Mouse (Mus musculus) ES-E14 (cell line): ENCODE measurements at regions not wholly inside any gene's neighbourhood (a gene's known extent, or its start where the extent isn't known, plus 50 kb on each side); places are given as distances from the start of the nearest gene placed in this dataset.

Experiments used
- CHD2 ChIP-seq: IDR thresholded peaks from 2 replicates; pipeline ENCODE4 v1.6.1; 2014; ENCODE audit warnings: mild to moderate bottlenecking, low read depth, low read length, inconsistent platforms
- HCFC1 ChIP-seq: IDR thresholded peaks from 2 replicates; pipeline ENCODE4 v1.6.1; 2012; ENCODE audit warnings: low read length, inconsistent platforms, borderline replicate concordance; ENCODE audit not compliant: insufficient read depth
- MAFK ChIP-seq: IDR thresholded peaks from 2 replicates; pipeline ENCODE4 v1.6.1; 2014; ENCODE audit warnings: mild to moderate bottlenecking, low read depth, low read length, inconsistent platforms; ENCODE audit not compliant: insufficient read depth

DNA sequence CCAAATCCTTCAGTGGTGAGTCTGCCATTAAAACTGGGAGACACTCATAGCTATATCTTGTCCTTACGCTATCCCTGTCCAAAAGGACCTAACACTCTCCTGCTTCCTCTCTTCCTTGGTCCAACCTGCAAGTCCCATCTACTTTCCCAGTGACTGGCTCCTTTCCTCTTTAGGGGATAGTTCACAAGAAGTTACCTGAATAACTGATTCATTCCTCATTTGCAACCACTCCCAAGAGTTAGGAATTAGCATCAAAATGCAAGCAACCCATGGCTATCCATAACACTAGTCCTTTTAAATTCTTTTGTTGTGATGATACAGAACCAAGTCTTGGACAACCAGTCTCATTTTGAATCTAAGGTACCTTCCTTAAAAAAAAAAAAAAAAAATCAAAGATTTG is 576.9 kb downstream of the Cdh10 start:
- TF ChIP-seq HCFC1, result no peak
- TF ChIP-seq MAFK, result no peak
- no peak for TF ChIP-seq CHD2
